Mouse (Mus musculus): Measurements from ENCODE around the gene Slc48a1. TPM values are rescaled to one million over a fixed set of nuclear protein-coding genes. Genes with fewer than 3 reads are reported as not detected.

Gene Slc48a1
- total and polyA plus RNA-seq, 3 experiments: 116 to 299 TPM; not detected in 1

- H3K27ac ChIP-seq (ENCODE audit: control insufficient read depth, low read depth, low read length): peak overlapping the region; percentile 94
- H3K36me3 ChIP-seq (ENCODE audit: control insufficient read depth in 1 of 2, insufficient read depth in 2 of 2, low read length in 2 of 2): peaks cover 0 to 51% of the 10 kb centered on the region in 2 experiments; a peak in 3 of 4 replicates
- H3K4me3 ChIP-seq (ENCODE audit: control insufficient read depth in 1 of 2, insufficient read depth in 1 of 2, low read depth in 2 of 2, low read length in 2 of 2): peak overlapping the region in 1 of 2 experiments; percentile 3; a peak in 1 of 4 replicates
- peaks cover 29% of the 10 kb centered on the region for H3K79me2 ChIP-seq (ENCODE audit: control insufficient read depth, insufficient read depth, low read length, poor library complexity)
- DNase-seq (ENCODE audit: low read depth, low spot score): no peak
- peak overlapping the region; percentile 68 for H3K9ac ChIP-seq (ENCODE audit: control insufficient read depth, low read depth, low read length, poor library complexity, severe bottlenecking)
- TF ChIP-seq ZMIZ1 (IDR thresholded peaks at IDR 0.05; ENCODE audit: low read depth, low read length): no peak
- 0 out of 4 replicates have a peak, but pooled peaks of 1 of the 2 experiments have one; percentile 43 for TF ChIP-seq POLR2A (IDR thresholded peaks at IDR 0.05; ENCODE audit: control insufficient read depth in 1 of 2, insufficient read depth in 1 of 2, low read depth in 1 of 2, low read length in 2 of 2, poor library complexity in 1 of 2)
- TF ChIP-seq UBTF (IDR thresholded peaks at IDR 0.05; ENCODE audit: borderline replicate concordance, insufficient read depth, low read depth, low read length): 0 out of 2 replicates have a peak, but pooled peaks have one; percentile 7
- no peaks in the 10 kb centered on the region for H3K27me3 ChIP-seq (ENCODE audit: control insufficient read depth in 1 of 2, insufficient read depth in 2 of 2, low read length in 2 of 2)
- no peaks in the 10 kb centered on the region for H3K9me3 ChIP-seq (replicated peaks; ENCODE audit: insufficient read depth, low read length)
- peaks cover 12 to 53% of the 10 kb centered on the region in 2 experiments for H3K4me1 ChIP-seq (ENCODE audit: control insufficient read depth in 1 of 2, insufficient read depth in 2 of 2, low read length in 2 of 2)
These were observed 9.0 kb downstream of the Slc48a1 start for GRCm38 (mm10) chr15:97787148-97787798.

GRCm38 (mm10) chr15:97787799-97788667, 9.7 kb downstream of the Slc48a1 start:
- peak overlapping the region; percentile 94 for H3K27ac ChIP-seq (ENCODE audit: control insufficient read depth, low read depth, low read length)
- no peaks in the 10 kb centered on the region for H3K9me3 ChIP-seq (replicated peaks; ENCODE audit: insufficient read depth, low read length)
- H3K79me2 ChIP-seq (ENCODE audit: control insufficient read depth, insufficient read depth, low read length, poor library complexity): peaks cover 29% of the 10 kb centered on the region
- no peak overlapping the region for H3K4me3 ChIP-seq (ENCODE audit: control insufficient read depth in 1 of 2, insufficient read depth in 1 of 2, low read depth in 2 of 2, low read length in 2 of 2)
- H3K9ac ChIP-seq (ENCODE audit: control insufficient read depth, low read depth, low read length, poor library complexity, severe bottlenecking): peak overlapping the region; percentile 68
- peak; percentile 82 for DNase-seq (ENCODE audit: low read depth, low spot score)
- peaks cover under 1 to 50% of the 10 kb centered on the region in 2 experiments; a peak in 3 of 4 replicates for H3K36me3 ChIP-seq (ENCODE audit: control insufficient read depth in 1 of 2, insufficient read depth in 2 of 2, low read length in 2 of 2)
- peaks cover 12 to 49% of the 10 kb centered on the region in 2 experiments for H3K4me1 ChIP-seq (ENCODE audit: control insufficient read depth in 1 of 2, insufficient read depth in 2 of 2, low read length in 2 of 2)
- 0 out of 2 replicates have a peak, but pooled peaks have one; percentile 20 for TF ChIP-seq TBP (IDR thresholded peaks at IDR 0.05; ENCODE audit: low read depth, low read length)
- peak; percentile 8 to 61; a peak in 1 of 4 replicates for TF ChIP-seq POLR2A (IDR thresholded peaks at IDR 0.05; ENCODE audit: control insufficient read depth in 1 of 2, insufficient read depth in 1 of 2, low read depth in 1 of 2, low read length in 2 of 2, poor library complexity in 1 of 2)
- 0 out of 2 replicates have a peak, but pooled peaks have one; percentile 1 for TF ChIP-seq UBTF (IDR thresholded peaks at IDR 0.05; ENCODE audit: borderline replicate concordance, insufficient read depth, low read depth, low read length)
- TF ChIP-seq ZNF384 (IDR thresholded peaks at IDR 0.05; ENCODE audit: low read depth, low read length): no peak
- no peak for TF ChIP-seq GABPA (IDR thresholded peaks at IDR 0.05; ENCODE audit: low read depth, low read length)
- TF ChIP-seq ZMIZ1 (IDR thresholded peaks at IDR 0.05; ENCODE audit: low read depth, low read length): no peak
- TF ChIP-seq POLR2AphosphoS5 (IDR thresholded peaks at IDR 0.05; ENCODE audit: borderline replicate concordance, low read depth, low read length): peak; percentile 88; the same call in 1 of the 2 replicates
- H3K27me3 ChIP-seq (ENCODE audit: control insufficient read depth in 1 of 2, insufficient read depth in 2 of 2, low read length in 2 of 2): no peaks in the 10 kb centered on the region

GRCm38 (mm10) chr15:97788821-97789220, 10.5 kb downstream of the Slc48a1 start:
- H3K36me3 ChIP-seq (ENCODE audit: control insufficient read depth in 1 of 2, insufficient read depth in 2 of 2, low read length in 2 of 2): peaks cover 5 to 42% of the 10 kb centered on the region in 2 experiments; a peak in 3 of 4 replicates

More at GRCm38 (mm10) chr15:97788821-97789220, 10.5 kb downstream of the Slc48a1 start:
- peaks cover 12 to 42% of the 10 kb centered on the region in 2 experiments for H3K4me1 ChIP-seq (ENCODE audit: control insufficient read depth in 1 of 2, insufficient read depth in 2 of 2, low read length in 2 of 2)
- TF ChIP-seq MAFK (IDR thresholded peaks at IDR 0.05; ENCODE audit: borderline replicate concordance, low read depth, low read length): no peak
- TF ChIP-seq MAZ (IDR thresholded peaks at IDR 0.05; ENCODE audit: low read depth, low read length): no peak
- TF ChIP-seq POLR2A (IDR thresholded peaks at IDR 0.05; ENCODE audit: control insufficient read depth in 1 of 2, insufficient read depth in 1 of 2, low read depth in 1 of 2, low read length in 2 of 2, poor library complexity in 1 of 2): peak; percentile 26 to 52; a peak in 2 of 4 replicates
- peak; percentile 24; the same call in 1 of the 2 replicates for TF ChIP-seq POLR2AphosphoS5 (IDR thresholded peaks at IDR 0.05; ENCODE audit: borderline replicate concordance, low read depth, low read length)
- no peak for TF ChIP-seq CHD2 (IDR thresholded peaks at IDR 0.05; ENCODE audit: low read length)
- no peak for TF ChIP-seq TAL1 (IDR thresholded peaks at IDR 0.05; ENCODE audit: low read length)
- H3K79me2 ChIP-seq (ENCODE audit: control insufficient read depth, insufficient read depth, low read length, poor library complexity): peaks cover 29% of the 10 kb centered on the region
- no peaks in the 10 kb centered on the region for H3K27me3 ChIP-seq (ENCODE audit: control insufficient read depth in 1 of 2, insufficient read depth in 2 of 2, low read length in 2 of 2)
- H3K27ac ChIP-seq (ENCODE audit: control insufficient read depth, low read depth, low read length): peak overlapping the region; percentile 94
- H3K9me3 ChIP-seq (replicated peaks; ENCODE audit: insufficient read depth, low read length): no peaks in the 10 kb centered on the region
- DNase-seq (ENCODE audit: low read depth, low spot score): no peak
- H3K9ac ChIP-seq (ENCODE audit: control insufficient read depth, low read depth, low read length, poor library complexity, severe bottlenecking): peak overlapping the region; percentile 27; the same call in 1 of the 2 replicates
- no peak overlapping the region for H3K4me3 ChIP-seq (ENCODE audit: control insufficient read depth in 1 of 2, insufficient read depth in 1 of 2, low read depth in 2 of 2, low read length in 2 of 2)

Data from MEL (cell line).